Mouse (Mus musculus) ES-Bruce4 (cell line): ENCODE results near the gene Pbx1.

ENCODE experiments used
- CTCF ChIP-seq: IDR thresholded peaks from one replicate; pipeline ENCODE4 v1.8.1; 2011; ENCODE audit warnings: low read depth, low read length
- EP300 ChIP-seq: IDR thresholded peaks from 2 replicates; pipeline ENCODE4 v1.6.1; 2011; ENCODE audit warnings: low read depth, low read length; ENCODE audit not compliant: insufficient read depth
- POLR2A ChIP-seq: IDR thresholded peaks from one replicate; pipeline ENCODE4 v1.8.1; 2011; ENCODE audit warnings: low read length; ENCODE audit not compliant: insufficient read depth

DNA sequence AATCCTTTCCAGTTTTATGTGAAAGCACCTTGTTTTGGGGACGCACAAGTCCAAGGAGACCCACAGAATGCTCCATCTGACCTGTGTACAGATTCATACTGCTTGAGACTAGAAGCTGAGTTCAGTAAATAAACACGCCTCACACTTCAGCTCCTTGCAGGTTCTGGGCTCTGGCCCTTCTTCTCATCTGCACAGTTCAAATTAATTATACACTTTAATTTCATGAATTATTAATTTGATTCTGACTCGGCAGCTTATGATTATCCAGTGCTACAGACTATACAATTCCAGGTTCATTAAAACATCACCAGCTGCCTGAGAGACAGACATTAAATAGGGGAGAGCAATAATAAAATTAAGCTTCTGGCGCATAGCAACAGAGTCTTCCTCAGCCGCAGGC is 156.4 kb downstream of the Pbx1 start:
- no peak for TF ChIP-seq POLR2A
- no peak for TF ChIP-seq CTCF
- no peak for TF ChIP-seq EP300
